Mouse (Mus musculus) hindbrain, embryonic 13.5 days (tissue): ENCODE measurements around the gene Zmiz2. TPM values are rescaled to one million over a fixed set of nuclear protein-coding genes. Genes with fewer than 3 reads are reported as not detected.
"Not testable (repeated sequence)": the region's sequence is repeated elsewhere in the genome, so short reads cannot be mapped to it uniquely, and the experiment has no call there.

Source experiments
- ATAC-seq: fragments of 200-750 bp; cut with Nextera tagmentation; 2 replicates; pipeline ENCODE4 v1.8.0; 2017; ENCODE audit warnings: moderate TSS enrichment; ENCODE audit not compliant: low FRiP score
- H3K27ac ChIP-seq: fragments of 300-500 bp; sonication (generic); 2 replicates; pipeline ENCODE4 v1.5.1; 2015; ENCODE audit warnings: inconsistent platforms, mild to moderate bottlenecking, moderate library complexity
- H3K27me3 ChIP-seq: fragments of 300-500 bp; sonication (generic); 2 replicates; pipeline ENCODE4 v1.6.1; 2015; ENCODE audit warnings: mild to moderate bottlenecking, inconsistent platforms
- H3K36me3 ChIP-seq: fragments of 300-500 bp; sonication (generic); 2 replicates; pipeline ENCODE4 v1.6.1; 2015; ENCODE audit warnings: mild to moderate bottlenecking, inconsistent platforms
- H3K4me1 ChIP-seq: fragments of 300-500 bp; sonication (generic); replicated peaks from 2 replicates; pipeline ENCODE4 v1.6.1; 2015; ENCODE audit warnings: inconsistent platforms
- H3K4me2 ChIP-seq: fragments of 300-500 bp; sonication (generic); 2 replicates; pipeline ENCODE4 v1.6.1; 2015; ENCODE audit warnings: inconsistent platforms, mild to moderate bottlenecking, moderate library complexity
- H3K4me3 ChIP-seq: fragments of 300-500 bp; sonication (generic); 2 replicates; pipeline ENCODE4 v1.5.1; 2015; ENCODE audit warnings: mild to moderate bottlenecking, inconsistent platforms
- H3K9ac ChIP-seq: fragments of 300-500 bp; sonication (generic); 2 replicates; pipeline ENCODE4 v1.6.1; 2015; ENCODE audit warnings: mild to moderate bottlenecking, inconsistent platforms
- H3K9me3 ChIP-seq: fragments of 300-500 bp; sonication (generic); 2 replicates; pipeline ENCODE4 v1.6.1; 2016; ENCODE audit warnings: inconsistent platforms
- WGBS: fragments of 180-500 bp; shearing (Covaris S2); methylation state at CpG from one replicate; pipeline ENCODE4 v1.1.7; 2015; 5-methylcytosine and 5-hydroxymethylcytosine counted together
- polyA plus RNA-seq: library from polyadenylated mRNA; unstranded; fragments of >200 nt; fragmentation: Nextera tagmentation; extraction: Ambion mirVana; gene quantifications from 2 replicates; pipeline ENCODE4 v1.2.1, GENCODE M21; 2015

Zmiz2 gene
- polyA plus RNA-seq, 1 experiment from 2014 or later: 29.2 TPM

GRCm38 (mm10) chr11:6403830-6404405 lies 15.0 kb downstream of the Zmiz2 start:
- no peak overlapping the region for H3K9ac ChIP-seq
- no peak overlapping the region for H3K4me3 ChIP-seq
- H3K4me1 ChIP-seq: peaks cover 20% of the 10 kb centered on the region
- peaks cover 78% of the 10 kb centered on the region for H3K36me3 ChIP-seq
- H3K27ac ChIP-seq: no peak overlapping the region
- H3K4me2 ChIP-seq: no peak overlapping the region
- no peaks in the 10 kb centered on the region for H3K27me3 ChIP-seq
- no peaks in the 10 kb centered on the region for H3K9me3 ChIP-seq
- ATAC-seq: no peak
- 96% methylated on average over 5 of the region's 5 CpGs for WGBS

GRCm38 (mm10) chr11:6404699-6405566 lies 16.1 kb downstream of the Zmiz2 start:
- H3K9ac ChIP-seq: peak overlapping the region; percentile 51; the same call in 1 of the 2 replicates
- H3K27me3 ChIP-seq: no peaks in the 10 kb centered on the region
- no peaks in the 10 kb centered on the region for H3K9me3 ChIP-seq
- peak overlapping the region; percentile 79 for H3K27ac ChIP-seq
- no peak for ATAC-seq
- H3K36me3 ChIP-seq: peaks cover 68% of the 10 kb centered on the region
- H3K4me1 ChIP-seq: peaks cover 20% of the 10 kb centered on the region
- 85% methylated on average over 9 of the region's 9 CpGs for WGBS
- H3K4me3 ChIP-seq: no peak overlapping the region
- no peak overlapping the region for H3K4me2 ChIP-seq

- Histone ChIP-seq H3K4me3 (no peak overlapping the region), H3K9me3 (no peaks in the 10 kb centered on the region), H3K36me3 (peaks cover 61% of the 10 kb centered on the region), H3K4me2 (no peak overlapping the region), H3K9ac (0 out of 2 replicates have a peak overlapping the region, but pooled peaks have one; percentile 51), H3K27me3 (no peaks in the 10 kb centered on the region), H3K4me1 (peaks cover 20% of the 10 kb centered on the region), H3K27ac (peak overlapping the region; percentile 79)
- 78% methylated on average over 4 of the region's 4 CpGs for WGBS
- ATAC-seq: no peak
These were observed 16.8 kb downstream of the Zmiz2 start for GRCm38 (mm10) chr11:6405591-6406081.

GRCm38 (mm10) chr11:6406251-6407161 lies 17.6 kb downstream of the Zmiz2 start:
- H3K4me3 ChIP-seq: no peak overlapping the region
- H3K4me1 ChIP-seq: peaks cover 20% of the 10 kb centered on the region
- no peak overlapping the region for H3K4me2 ChIP-seq
- peak; percentile 23 for ATAC-seq
- H3K9ac ChIP-seq: 0 out of 2 replicates have a peak overlapping the region, but pooled peaks have one; percentile 49
- no peaks in the 10 kb centered on the region for H3K9me3 ChIP-seq
- H3K36me3 ChIP-seq: peaks cover 52% of the 10 kb centered on the region
- 43% methylated on average over 14 of the region's 14 CpGs for WGBS
- H3K27ac ChIP-seq: peak overlapping the region; percentile 79
- no peaks in the 10 kb centered on the region for H3K27me3 ChIP-seq

- Histone ChIP-seq H3K4me2 (no peak overlapping the region), H3K27me3 (no peaks in the 10 kb centered on the region), H3K36me3 (peaks cover 45% of the 10 kb centered on the region), H3K27ac (no peak overlapping the region), H3K4me3 (no peak overlapping the region), H3K4me1 (peaks cover 20% of the 10 kb centered on the region), H3K9me3 (no peaks in the 10 kb centered on the region), H3K9ac (no peak overlapping the region)
- WGBS: 84% methylated on average over 3 of the region's 3 CpGs
- ATAC-seq: no peak
These were observed 18.3 kb downstream of the Zmiz2 start for GRCm38 (mm10) chr11:6407162-6407621.

GRCm38 (mm10) chr11:6410050-6410602 lies 21.3 kb downstream of the Zmiz2 start:
- H3K4me1 ChIP-seq: peaks cover 22% of the 10 kb centered on the region
- H3K4me3 ChIP-seq: no peak overlapping the region
- no peaks in the 10 kb centered on the region for H3K27me3 ChIP-seq
- 41% methylated on average over 5 of the region's 5 CpGs for WGBS
- no peak overlapping the region for H3K9ac ChIP-seq
- ATAC-seq: no peak
- H3K27ac ChIP-seq: no peak overlapping the region
- H3K4me2 ChIP-seq: no peak overlapping the region
- peaks cover 16% of the 10 kb centered on the region for H3K36me3 ChIP-seq
- no peaks in the 10 kb centered on the region for H3K9me3 ChIP-seq

GRCm38 (mm10) chr11:6410755-6411154 lies 21.9 kb downstream of the Zmiz2 start:
- not testable (repeated sequence) for H3K36me3 ChIP-seq, H3K4me3 ChIP-seq, H3K4me2 ChIP-seq, H3K9ac ChIP-seq, H3K9me3 ChIP-seq, H3K27me3 ChIP-seq, H3K27ac ChIP-seq, ATAC-seq
- 91% methylated on average over 5 of the region's 5 CpGs for WGBS
- peaks cover 18% of the 10 kb centered on the region for H3K4me1 ChIP-seq

GRCm38 (mm10) chr11:6411684-6412083 lies 22.8 kb downstream of the Zmiz2 start:
- H3K4me3 ChIP-seq: no peak overlapping the region
- H3K4me2 ChIP-seq: no peak overlapping the region
- 6% methylated on average over 5 of the region's 5 CpGs for WGBS
- no peaks in the 10 kb centered on the region for H3K27me3 ChIP-seq
- H3K36me3 ChIP-seq: peaks cover under 1% of the 10 kb centered on the region; the same call in 1 of the 2 replicates
- H3K9me3 ChIP-seq: no peaks in the 10 kb centered on the region
- H3K9ac ChIP-seq: no peak overlapping the region
- H3K4me1 ChIP-seq: peaks cover 8% of the 10 kb centered on the region
- no peak for ATAC-seq
- no peak overlapping the region for H3K27ac ChIP-seq

GRCm38 (mm10) chr11:6413264-6413663 lies 24.4 kb downstream of the Zmiz2 start:
- 100% methylated on average over 12 of the region's 12 CpGs for WGBS
- no peak overlapping the region for H3K27ac ChIP-seq
- peaks cover under 1% of the 10 kb centered on the region for H3K36me3 ChIP-seq
- H3K27me3 ChIP-seq: no peaks in the 10 kb centered on the region
- H3K4me1 ChIP-seq: peaks cover 18% of the 10 kb centered on the region
- H3K4me3 ChIP-seq: no peak overlapping the region
- H3K9ac ChIP-seq: no peak overlapping the region
- no peaks in the 10 kb centered on the region for H3K9me3 ChIP-seq
- no peak for ATAC-seq
- no peak overlapping the region for H3K4me2 ChIP-seq

GRCm38 (mm10) chr11:6414751-6415550 lies 26.1 kb downstream of the Zmiz2 start, which contains the start of gene Ppia:
Ppia (plus strand) TSS chr11:6415443.
- Histone ChIP-seq H3K9me3 (no peaks in the 10 kb centered on the region), H3K4me2 (peak within 1 kb of the TSS; percentile 78), H3K27ac (peak within 1 kb of the TSS; percentile 97), H3K9ac (peak within 1 kb of the TSS; percentile 96), H3K36me3 (peaks cover 15% of the 10 kb centered on the region), H3K4me1 (peaks cover 24% of the 10 kb centered on the region), H3K4me3 (peak within 1 kb of the TSS; percentile 83), H3K27me3 (no peaks in the 10 kb centered on the region)
- ATAC-seq: peak; percentile 55; the same call in 1 of the 2 replicates
- WGBS: 11% methylated on average over 21 of the region's 21 CpGs
